Mouse (Mus musculus): ENCODE data around the gene Mysm1. TPM values are rescaled to one million over a fixed set of nuclear protein-coding genes. Genes with fewer than 3 reads are reported as not detected.

The Mysm1 gene
- polyA plus RNA-seq (2015; fragmentation: Nextera tagmentation; extraction: Ambion mirVana) = 34.5 and 36.5 TPM in 2 replicates

DNA sequence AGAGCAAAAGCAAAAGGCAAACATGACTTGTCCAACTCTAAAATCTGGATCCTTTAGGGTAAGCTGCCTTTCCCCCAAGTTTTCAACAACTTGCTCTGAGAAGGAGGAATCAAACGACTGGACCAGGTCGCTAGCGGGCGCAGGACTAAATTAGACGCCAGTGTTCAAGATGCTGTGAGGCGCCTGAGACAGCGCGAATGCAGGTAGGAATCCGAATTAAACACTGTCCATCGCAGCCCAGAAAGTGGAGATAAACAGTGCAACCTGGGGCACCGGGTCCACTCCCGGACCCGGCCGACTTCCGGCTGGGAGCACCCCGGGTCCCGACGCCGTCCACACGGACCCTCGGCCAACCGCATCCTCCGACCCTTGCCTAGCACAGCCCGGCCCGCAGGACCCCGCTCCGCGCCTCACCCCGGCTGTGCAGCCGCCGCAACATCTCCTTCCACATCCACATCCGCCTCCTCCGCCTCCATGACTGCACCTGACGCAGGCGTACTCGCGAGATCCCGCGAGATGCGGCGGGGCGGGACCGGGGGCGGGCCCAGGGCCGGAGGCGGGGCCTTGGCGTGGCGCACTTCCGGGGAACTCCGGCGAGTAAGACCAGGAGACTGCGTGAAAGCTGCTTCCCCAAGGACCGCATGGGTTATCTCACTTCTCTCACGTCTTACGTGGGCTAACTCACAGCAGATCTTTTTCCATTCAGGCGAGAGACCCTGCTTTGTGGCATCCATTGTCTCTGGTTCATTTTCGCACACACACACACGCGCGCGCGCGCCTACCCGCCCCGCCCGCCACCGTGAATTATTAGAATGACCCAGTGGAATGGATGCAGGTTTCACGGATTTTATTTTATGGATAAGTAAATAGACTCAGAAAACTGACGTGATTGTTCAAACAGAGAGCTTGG lies at the start of gene Mysm1:
TSS of gene Mysm1 (minus strand) at position 511 of the 910 bp plus-strand sequence.
- H3K9ac ChIP-seq (replicated peaks) = peak within 1 kb of the TSS; percentile 93
- peak; percentile 100 for ATAC-seq

GRCm38 (mm10) chr4:95025847-95026600 lies 47.1 kb upstream of the Mysm1 start:
- Histone ChIP-seq H3K4me3 (replicated peaks) (no peak overlapping the region), H3K4me2 (replicated peaks) (no peak overlapping the region), H3K4me1 (replicated peaks) (0 out of 2 replicates have a peak, but pooled peaks cover 5% of the 10 kb centered on the region), H3K9ac (replicated peaks) (no peak overlapping the region), H3K27me3 (no peaks in the 10 kb centered on the region), H3K36me3 (no peaks in the 10 kb centered on the region), H3K9me3 (no peaks in the 10 kb centered on the region), H3K27ac (peak overlapping the region; percentile 17; the same call in 1 of the 2 replicates)
- ATAC-seq = peak; percentile 83
- 54% methylated on average over 16 of the region's 16 CpGs for whole genome bisulfite sequencing

More for the DNA sequence above, at the start of gene Mysm1:
- Histone ChIP-seq H3K4me3 (replicated peaks) (peak within 1 kb of the TSS; percentile 86), H3K4me1 (replicated peaks) (peaks cover 20% of the 10 kb centered on the region), H3K27me3 (no peaks in the 10 kb centered on the region), H3K4me2 (replicated peaks) (peak within 1 kb of the TSS; percentile 87), H3K9me3 (no peaks in the 10 kb centered on the region), H3K36me3 (peaks cover 15% of the 10 kb centered on the region), H3K27ac (peak within 1 kb of the TSS; percentile 89)
- WGBS = under 1% methylated on average over 69 of the region's 69 CpGs

DNA sequence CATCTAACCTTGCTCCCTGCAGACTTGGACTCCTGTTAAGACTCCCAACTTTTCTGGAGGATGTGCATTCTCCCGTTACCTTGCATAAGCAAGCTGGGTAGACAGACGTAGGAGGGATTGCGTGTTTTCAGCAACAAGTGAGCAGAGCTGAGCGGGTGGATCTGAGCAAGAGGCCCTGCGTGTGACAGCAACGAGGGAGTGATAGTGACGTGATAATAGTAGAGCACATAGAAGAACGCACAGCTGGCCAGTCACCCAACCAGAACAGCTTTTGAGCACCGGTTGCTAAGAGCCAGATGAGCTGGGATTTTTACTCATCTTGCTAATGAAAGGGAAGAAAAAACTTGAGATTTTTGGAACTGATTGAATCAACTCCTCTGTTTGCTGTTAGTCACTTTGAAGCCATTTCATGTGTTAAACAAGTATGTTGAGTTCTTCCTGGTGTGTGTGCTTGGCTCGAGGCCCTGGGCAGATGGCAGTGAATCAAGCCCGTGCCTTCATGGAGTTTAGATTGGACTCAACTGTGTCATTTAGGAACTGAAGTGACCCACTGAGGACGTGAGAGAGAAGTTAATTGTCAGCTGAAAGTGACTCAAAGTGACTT lies 44.6 kb upstream of the Mysm1 start:
- 76% methylated on average over 12 of the region's 12 CpGs for WGBS
- Histone ChIP-seq H3K9ac (replicated peaks) (no peak overlapping the region), H3K27me3 (no peaks in the 10 kb centered on the region), H3K4me2 (replicated peaks) (no peak overlapping the region), H3K27ac (no peak overlapping the region), H3K9me3 (no peaks in the 10 kb centered on the region), H3K4me1 (replicated peaks) (0 out of 2 replicates have a peak, but pooled peaks cover 5% of the 10 kb centered on the region), H3K4me3 (replicated peaks) (no peak overlapping the region), H3K36me3 (no peaks in the 10 kb centered on the region)
- no peak for ATAC-seq

DNA sequence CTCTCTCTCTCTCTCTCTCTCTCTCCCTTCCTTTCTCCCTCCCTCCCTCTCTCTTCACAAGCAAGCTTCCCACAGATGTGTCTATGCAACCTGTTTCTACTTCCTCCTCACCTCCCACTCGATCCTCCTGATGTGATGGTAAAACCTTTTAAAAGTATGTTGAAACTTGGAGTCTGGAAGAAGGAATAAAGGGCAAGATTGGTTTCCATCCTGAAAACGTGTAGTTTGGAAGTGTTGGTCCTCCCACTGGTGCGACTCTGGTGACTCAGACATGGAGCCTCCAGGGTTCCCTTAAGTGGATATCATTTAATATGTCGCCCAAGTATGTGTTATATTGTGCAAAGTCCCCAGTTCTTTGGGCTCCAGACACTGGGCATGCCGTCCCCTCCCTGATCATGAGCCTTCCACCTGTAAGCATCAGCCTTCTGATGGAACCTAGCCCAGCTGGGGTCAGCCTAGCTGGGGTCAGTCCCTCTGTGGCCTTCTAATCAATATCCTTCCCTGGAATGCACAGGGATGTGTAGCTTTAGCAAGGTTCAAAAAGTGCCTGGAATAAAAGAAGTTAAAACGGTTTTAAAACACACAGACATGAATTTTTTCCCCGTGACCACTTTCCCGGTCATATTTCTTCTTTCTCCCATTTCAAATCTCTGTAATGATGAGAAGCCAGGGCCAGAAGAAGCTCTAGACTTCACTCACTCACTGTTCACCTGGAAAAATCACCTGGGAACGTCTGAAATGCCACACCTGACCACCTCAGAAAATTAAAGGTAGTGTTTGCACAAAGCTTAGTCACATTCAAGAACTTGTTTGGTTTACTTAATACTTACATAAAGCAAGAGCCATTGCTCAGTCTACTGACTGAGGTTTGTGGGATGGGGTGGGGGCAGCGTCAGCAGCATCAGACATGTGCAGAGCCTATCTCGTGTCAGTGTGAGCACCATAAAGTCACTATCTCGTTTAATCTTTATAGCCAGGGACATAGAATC lies 43.0 kb upstream of the Mysm1 start:
- Histone ChIP-seq H3K9ac (replicated peaks) (no peak overlapping the region), H3K27ac (no peak overlapping the region), H3K4me2 (replicated peaks) (no peak overlapping the region), H3K27me3 (no peaks in the 10 kb centered on the region), H3K9me3 (no peaks in the 10 kb centered on the region), H3K36me3 (no peaks in the 10 kb centered on the region), H3K4me1 (replicated peaks) (0 out of 2 replicates have a peak, but pooled peaks cover 5% of the 10 kb centered on the region), H3K4me3 (replicated peaks) (no peak overlapping the region)
- ATAC-seq = no peak
- 86% methylated on average over 12 of the region's 12 CpGs for WGBS

DNA sequence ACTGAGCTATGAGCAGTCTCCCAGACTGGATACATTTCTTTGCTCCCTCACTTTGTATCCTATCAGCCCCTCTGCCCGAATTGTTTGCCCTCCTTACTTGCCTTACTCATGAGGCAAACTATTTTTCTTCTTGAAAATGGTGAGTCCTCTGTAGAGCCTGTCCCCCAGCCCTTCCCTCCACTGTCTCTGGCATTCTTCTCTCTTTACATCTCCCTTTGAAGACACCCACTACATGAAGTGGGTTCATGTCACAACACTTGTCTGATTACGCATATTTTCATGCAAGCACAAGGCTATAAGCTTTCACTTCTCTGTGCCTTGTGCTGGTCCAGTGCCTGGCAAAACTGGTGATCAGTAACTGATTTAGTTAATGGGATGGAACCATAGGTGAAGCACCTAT lies 41.3 kb upstream of the Mysm1 start:
- no peak overlapping the region for H3K4me2 ChIP-seq (replicated peaks)
- H3K27ac ChIP-seq = no peak overlapping the region
- H3K4me1 ChIP-seq (replicated peaks) = no peaks in the 10 kb centered on the region
- no peak overlapping the region for H3K4me3 ChIP-seq (replicated peaks)
- no peaks in the 10 kb centered on the region for H3K27me3 ChIP-seq
- H3K9ac ChIP-seq (replicated peaks) = no peak overlapping the region
- ATAC-seq = no peak
- 91% methylated on average over 2 of the region's 2 CpGs for WGBS
- H3K36me3 ChIP-seq = no peaks in the 10 kb centered on the region
- H3K9me3 ChIP-seq = no peaks in the 10 kb centered on the region

DNA sequence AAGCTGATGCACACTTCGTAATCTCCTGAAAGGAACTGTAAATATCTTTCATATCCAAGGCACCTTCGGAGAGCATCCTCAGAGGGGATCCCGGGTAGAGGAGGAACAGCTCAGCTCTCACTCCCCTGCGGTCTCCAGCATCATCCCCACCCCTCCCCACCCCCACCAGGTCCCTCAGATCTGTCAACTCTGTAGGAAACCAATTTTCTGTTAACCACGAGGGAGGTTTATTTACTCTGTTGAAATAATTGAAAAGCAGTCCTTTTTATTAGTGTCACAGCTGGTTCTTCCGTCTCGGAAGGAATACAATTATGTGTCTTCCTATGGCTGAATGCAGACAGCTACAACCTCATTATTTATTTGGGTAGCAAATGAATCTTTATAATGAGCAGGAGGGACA lies 39.3 kb upstream of the Mysm1 start:
- 28% methylated on average over 7 of the region's 7 CpGs for WGBS
- no peak for ATAC-seq
- H3K9ac ChIP-seq (replicated peaks) = no peak overlapping the region
- no peaks in the 10 kb centered on the region for H3K9me3 ChIP-seq
- H3K4me1 ChIP-seq (replicated peaks) = no peaks in the 10 kb centered on the region
- no peak overlapping the region for H3K4me3 ChIP-seq (replicated peaks)
- H3K4me2 ChIP-seq (replicated peaks) = no peak overlapping the region
- H3K27me3 ChIP-seq = no peaks in the 10 kb centered on the region
- H3K36me3 ChIP-seq = no peaks in the 10 kb centered on the region
- H3K27ac ChIP-seq = no peak overlapping the region

- no peaks in the 10 kb centered on the region for H3K4me1 ChIP-seq (replicated peaks)
- no peak overlapping the region for H3K4me2 ChIP-seq (replicated peaks)
- no peak for ATAC-seq
- 74% methylated on average over 1 of the region's 1 CpGs for WGBS
- no peaks in the 10 kb centered on the region for H3K36me3 ChIP-seq
- H3K9me3 ChIP-seq = no peaks in the 10 kb centered on the region
- no peak overlapping the region for H3K9ac ChIP-seq (replicated peaks)
- H3K4me3 ChIP-seq (replicated peaks) = no peak overlapping the region
- no peaks in the 10 kb centered on the region for H3K27me3 ChIP-seq
- no peak overlapping the region for H3K27ac ChIP-seq
Observed at GRCm38 (mm10) chr4:95012706-95013105, 33.8 kb upstream of the Mysm1 start.

GRCm38 (mm10) chr4:95012256-95012655 lies 33.4 kb upstream of the Mysm1 start:
- Histone ChIP-seq H3K4me2 (replicated peaks) (no peak overlapping the region), H3K4me1 (replicated peaks) (no peaks in the 10 kb centered on the region), H3K4me3 (replicated peaks) (no peak overlapping the region), H3K9me3 (no peaks in the 10 kb centered on the region), H3K27me3 (no peaks in the 10 kb centered on the region), H3K36me3 (no peaks in the 10 kb centered on the region), H3K9ac (replicated peaks) (no peak overlapping the region), H3K27ac (no peak overlapping the region)
- no peak for ATAC-seq

- Histone ChIP-seq H3K4me2 (replicated peaks) (no peak overlapping the region), H3K36me3 (no peaks in the 10 kb centered on the region), H3K4me3 (replicated peaks) (no peak overlapping the region), H3K4me1 (replicated peaks) (no peaks in the 10 kb centered on the region), H3K9ac (replicated peaks) (no peak overlapping the region), H3K9me3 (no peaks in the 10 kb centered on the region), H3K27ac (no peak overlapping the region), H3K27me3 (no peaks in the 10 kb centered on the region)
- 45% methylated on average over 13 of the region's 13 CpGs for WGBS
- ATAC-seq = peak; percentile 80
Observed at GRCm38 (mm10) chr4:95008175-95009057, 29.5 kb upstream of the Mysm1 start.

DNA sequence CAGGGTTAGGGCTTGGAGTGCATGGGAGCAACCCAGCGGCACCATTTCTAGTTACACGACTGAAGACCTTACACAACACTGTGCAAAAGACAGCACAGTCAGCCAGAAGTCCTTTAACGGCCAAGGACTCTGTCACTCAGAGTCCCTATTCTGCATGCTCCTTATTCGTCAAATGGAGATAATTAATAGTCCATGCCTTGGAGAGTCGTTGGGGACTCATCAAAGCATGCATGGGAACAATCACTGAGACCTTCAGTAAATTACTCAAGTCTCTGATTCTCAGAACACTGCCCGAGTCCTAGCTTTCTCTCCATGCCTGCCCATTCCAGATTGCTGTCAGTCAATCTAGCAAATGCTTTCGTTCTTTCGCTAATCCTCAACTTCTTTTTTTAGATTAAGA lies 28.9 kb upstream of the Mysm1 start:
- H3K4me3 ChIP-seq (replicated peaks) = no peak overlapping the region
- no peaks in the 10 kb centered on the region for H3K27me3 ChIP-seq
- WGBS = 66% methylated on average over 8 of the region's 8 CpGs
- no peaks in the 10 kb centered on the region for H3K4me1 ChIP-seq (replicated peaks)
- H3K9ac ChIP-seq (replicated peaks) = no peak overlapping the region
- no peak overlapping the region for H3K4me2 ChIP-seq (replicated peaks)
- H3K9me3 ChIP-seq = no peaks in the 10 kb centered on the region
- H3K36me3 ChIP-seq = no peaks in the 10 kb centered on the region
- no peak overlapping the region for H3K27ac ChIP-seq
- peak; percentile 57; the same call in 1 of the 2 replicates for ATAC-seq

All from midbrain, embryonic 13.5 days (tissue).